Mouse (Mus musculus) midbrain, embryonic 13.5 days (tissue): ENCODE measurements around the gene Rpap1. TPM values are rescaled to one million over a fixed set of nuclear protein-coding genes. Genes with fewer than 3 reads are reported as not detected.

Experiments
- ATAC-seq: fragments of 200-750 bp; cut with Nextera tagmentation; 2 replicates; pipeline ENCODE4 v1.8.0; 2017; ENCODE audit warnings: mild to moderate bottlenecking, moderate TSS enrichment, moderate library complexity
- H3K27ac ChIP-seq: fragments of 300-500 bp; sonication (generic); 2 replicates; pipeline ENCODE4 v1.5.1; 2015; ENCODE audit warnings: inconsistent platforms, mild to moderate bottlenecking, moderate library complexity
- H3K27me3 ChIP-seq: fragments of 300-500 bp; sonication (generic); 2 replicates; pipeline ENCODE4 v1.6.1; 2015; ENCODE audit warnings: mild to moderate bottlenecking, inconsistent platforms
- H3K36me3 ChIP-seq: fragments of 300-500 bp; sonication (generic); 2 replicates; pipeline ENCODE4 v1.6.1; 2015; ENCODE audit warnings: mild to moderate bottlenecking, inconsistent platforms
- H3K4me1 ChIP-seq: fragments of 300-500 bp; sonication (generic); replicated peaks from 2 replicates; pipeline ENCODE4 v1.6.1; 2015; ENCODE audit warnings: inconsistent platforms
- H3K4me2 ChIP-seq: fragments of 300-500 bp; sonication (generic); replicated peaks from 2 replicates; pipeline ENCODE4 v1.6.1; 2015; ENCODE audit warnings: moderate library complexity, mild to moderate bottlenecking, inconsistent platforms
- H3K4me3 ChIP-seq: fragments of 300-500 bp; sonication (generic); replicated peaks from 2 replicates; pipeline ENCODE4 v1.5.1; 2015; ENCODE audit warnings: mild to moderate bottlenecking, inconsistent platforms
- H3K9ac ChIP-seq: fragments of 300-500 bp; sonication (generic); replicated peaks from 2 replicates; pipeline ENCODE4 v1.6.1; 2015; ENCODE audit warnings: mild to moderate bottlenecking, inconsistent platforms
- H3K9me3 ChIP-seq: fragments of 300-500 bp; sonication (generic); 2 replicates; pipeline ENCODE4 v1.6.1; 2016; ENCODE audit warnings: mild to moderate bottlenecking, inconsistent platforms
- WGBS: fragments of 180-500 bp; shearing (Covaris S2); methylation state at CpG from one replicate; pipeline ENCODE4 v1.1.7; 2015; 5-methylcytosine and 5-hydroxymethylcytosine counted together
- polyA plus RNA-seq: library from polyadenylated mRNA; unstranded; fragments of >200 nt; fragmentation: Nextera tagmentation; extraction: Ambion mirVana; gene quantifications from 2 replicates; pipeline ENCODE4 v1.2.1, GENCODE M21; 2015

Gene Rpap1
- 25.1 and 26.8 TPM in 2 replicates for polyA plus RNA-seq

DNA sequence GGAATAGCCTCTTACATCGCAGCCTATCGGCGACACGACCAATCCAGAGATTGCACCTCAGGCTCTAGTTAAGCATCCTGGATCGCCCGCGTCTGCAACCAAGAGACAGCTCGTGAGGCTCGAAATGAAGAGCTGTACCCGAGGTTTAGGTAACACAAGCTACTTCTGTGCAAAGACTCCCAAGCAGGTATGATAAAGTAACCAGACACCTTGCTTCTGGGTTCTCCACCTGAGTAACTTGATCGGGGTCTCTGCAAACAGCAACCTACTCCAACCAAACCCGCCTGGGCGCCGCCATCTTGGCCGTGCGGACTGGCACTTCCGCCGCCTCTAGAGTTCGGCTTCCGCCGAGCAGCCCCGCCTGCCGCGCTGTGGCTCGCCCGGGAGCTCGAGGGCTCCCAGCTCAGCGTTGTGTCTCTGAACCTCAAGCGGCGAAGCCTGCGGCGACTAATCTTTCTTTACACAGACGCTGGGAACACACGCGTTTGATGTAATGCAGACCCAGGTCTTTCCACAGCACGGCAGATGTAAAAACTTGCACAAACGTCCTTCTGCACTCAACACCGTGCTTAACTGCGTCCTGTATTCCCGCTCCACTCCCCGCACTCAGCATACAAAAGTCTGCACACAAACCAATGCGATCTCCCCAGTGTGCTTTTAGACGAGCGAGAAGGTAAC, at the start of gene Rpap1:
Rpap1 (minus strand) TSS at position 332 of the 678 bp plus-strand sequence.
- peaks cover 13% of the 10 kb centered on the region for H3K36me3 ChIP-seq
- peak within 1 kb of the TSS; percentile 58 for H3K9ac ChIP-seq
- WGBS: under 1% methylated on average over 44 of the region's 44 CpGs
- H3K4me2 ChIP-seq: peak within 1 kb of the TSS; percentile 71
- H3K9me3 ChIP-seq: no peaks in the 10 kb centered on the region
- H3K4me1 ChIP-seq: peaks cover 13% of the 10 kb centered on the region
- H3K27ac ChIP-seq: peak within 1 kb of the TSS; percentile 82
- H3K27me3 ChIP-seq: 0 out of 2 replicates have a peak, but pooled peaks cover 5% of the 10 kb centered on the region
- peak within 1 kb of the TSS; percentile 51 for H3K4me3 ChIP-seq
- peak; percentile 98 for ATAC-seq

DNA sequence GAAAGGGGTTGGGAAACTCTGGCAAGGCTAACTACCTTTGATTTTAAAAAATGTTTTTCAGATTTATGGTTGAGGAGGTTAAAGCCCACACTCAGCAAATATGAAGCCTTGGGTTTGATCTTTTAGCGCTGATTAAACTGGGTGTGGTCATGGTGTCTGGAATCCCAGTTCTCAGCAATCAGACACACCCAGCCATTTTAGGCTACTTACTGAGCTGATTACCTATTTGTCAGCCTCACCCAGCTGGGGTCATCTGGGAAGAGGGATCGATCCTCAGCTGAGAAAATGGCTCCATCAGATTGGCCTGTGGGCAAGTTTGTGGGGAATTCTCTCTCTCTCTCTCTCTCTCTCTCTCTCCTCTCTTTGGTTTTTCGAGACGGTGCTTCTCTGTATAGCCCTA, 46.9 kb upstream of the Rpap1 start:
- no peak for ATAC-seq
- no peaks in the 10 kb centered on the region for H3K27me3 ChIP-seq
- H3K4me2 ChIP-seq: no peak overlapping the region
- no peaks in the 10 kb centered on the region for H3K36me3 ChIP-seq
- WGBS: 94% methylated on average over 4 of the region's 4 CpGs
- no peaks in the 10 kb centered on the region for H3K4me1 ChIP-seq
- no peaks in the 10 kb centered on the region for H3K9me3 ChIP-seq
- H3K9ac ChIP-seq: no peak overlapping the region
- no peak overlapping the region for H3K27ac ChIP-seq
- H3K4me3 ChIP-seq: no peak overlapping the region

DNA sequence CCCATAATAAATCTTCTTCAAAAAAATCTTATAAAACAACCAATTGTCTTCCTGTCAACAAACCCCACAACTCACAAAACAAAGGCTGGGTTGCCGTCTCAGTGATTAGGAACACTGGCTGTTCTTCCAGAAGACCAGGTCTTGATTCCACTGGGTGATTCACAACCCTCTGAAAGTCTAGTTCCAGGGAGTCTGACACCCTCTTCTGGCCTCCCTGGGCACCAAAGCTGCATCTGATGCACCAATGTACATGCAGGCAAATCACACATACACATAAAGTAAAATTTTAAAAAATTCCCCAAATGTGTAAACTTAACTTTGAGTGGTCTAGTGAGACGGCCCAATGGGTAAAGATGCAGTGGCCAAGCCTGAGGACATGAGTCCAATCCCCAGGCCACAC, 43.2 kb upstream of the Rpap1 start:
- no peaks in the 10 kb centered on the region for H3K4me1 ChIP-seq
- no peaks in the 10 kb centered on the region for H3K27me3 ChIP-seq
- H3K36me3 ChIP-seq: no peaks in the 10 kb centered on the region
- no peak for ATAC-seq
- H3K4me3 ChIP-seq: no peak overlapping the region
- no peak overlapping the region for H3K9ac ChIP-seq
- no peak overlapping the region for H3K4me2 ChIP-seq
- H3K9me3 ChIP-seq: no peaks in the 10 kb centered on the region
- WGBS: 75% methylated on average over 2 of the region's 2 CpGs
- no peak overlapping the region for H3K27ac ChIP-seq

DNA sequence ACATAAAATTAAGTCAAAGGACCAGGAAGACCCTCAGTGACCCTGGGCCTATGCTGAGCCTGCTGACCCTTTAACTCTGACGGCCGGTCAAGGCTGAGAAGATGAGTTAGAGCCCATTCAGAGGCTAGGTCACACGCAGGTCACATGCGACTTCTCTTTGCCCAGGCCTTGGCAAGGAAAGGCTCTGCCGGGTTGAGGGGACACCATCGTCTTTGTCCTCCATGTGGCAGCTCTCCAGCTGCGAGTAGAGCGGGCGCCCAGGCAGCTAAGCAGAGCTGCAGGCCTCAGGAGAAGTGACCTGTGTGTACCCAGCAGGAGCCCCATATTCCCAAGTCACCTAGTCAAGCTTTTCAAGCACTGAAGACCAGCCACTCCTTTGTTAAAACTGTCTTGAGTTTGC, 33.8 kb upstream of the Rpap1 start:
- Histone ChIP-seq H3K36me3 (peaks cover 12% of the 10 kb centered on the region), H3K27me3 (no peaks in the 10 kb centered on the region), H3K4me2 (no peak overlapping the region), H3K4me3 (no peak overlapping the region), H3K9ac (no peak overlapping the region), H3K27ac (no peak overlapping the region), H3K9me3 (no peaks in the 10 kb centered on the region), H3K4me1 (no peaks in the 10 kb centered on the region)
- 85% methylated on average over 9 of the region's 9 CpGs for WGBS
- ATAC-seq: no peak

DNA sequence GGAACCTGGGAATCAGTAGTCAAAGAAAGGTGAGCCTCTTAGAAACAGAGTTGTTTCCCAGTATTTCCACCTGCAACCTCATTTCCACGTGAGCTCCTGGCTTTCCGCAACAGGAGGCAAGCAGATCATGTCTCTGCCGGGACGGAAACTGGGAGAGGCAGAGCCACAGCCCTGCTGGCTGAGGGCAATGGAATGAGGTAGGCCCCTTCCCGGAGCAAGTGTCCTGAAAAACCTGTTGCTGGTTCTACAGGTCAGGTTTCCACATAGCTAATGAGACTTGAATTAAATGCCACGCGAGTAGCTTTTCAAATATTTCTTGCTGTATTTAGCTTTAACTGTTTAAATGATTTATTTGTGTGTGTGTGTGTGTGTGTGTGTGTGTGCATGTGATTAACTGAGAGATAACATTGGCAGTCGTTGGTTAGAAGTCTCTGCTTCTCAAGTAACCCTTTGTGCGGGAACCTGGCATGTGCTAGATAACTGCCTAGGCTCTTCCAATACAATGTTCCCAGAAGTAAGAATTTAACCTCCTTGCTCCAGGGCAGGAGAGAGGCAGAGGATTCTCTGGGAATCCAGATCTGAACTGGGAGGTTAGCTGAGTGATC, 31.4 kb upstream of the Rpap1 start:
- H3K4me3 ChIP-seq: no peak overlapping the region
- no peak overlapping the region for H3K9ac ChIP-seq
- no peaks in the 10 kb centered on the region for H3K4me1 ChIP-seq
- no peak for ATAC-seq
- H3K4me2 ChIP-seq: no peak overlapping the region
- 73% methylated on average over 9 of the region's 9 CpGs for WGBS
- no peaks in the 10 kb centered on the region for H3K27me3 ChIP-seq
- no peaks in the 10 kb centered on the region for H3K9me3 ChIP-seq
- no peak overlapping the region for H3K27ac ChIP-seq
- H3K36me3 ChIP-seq: peaks cover 18% of the 10 kb centered on the region

DNA sequence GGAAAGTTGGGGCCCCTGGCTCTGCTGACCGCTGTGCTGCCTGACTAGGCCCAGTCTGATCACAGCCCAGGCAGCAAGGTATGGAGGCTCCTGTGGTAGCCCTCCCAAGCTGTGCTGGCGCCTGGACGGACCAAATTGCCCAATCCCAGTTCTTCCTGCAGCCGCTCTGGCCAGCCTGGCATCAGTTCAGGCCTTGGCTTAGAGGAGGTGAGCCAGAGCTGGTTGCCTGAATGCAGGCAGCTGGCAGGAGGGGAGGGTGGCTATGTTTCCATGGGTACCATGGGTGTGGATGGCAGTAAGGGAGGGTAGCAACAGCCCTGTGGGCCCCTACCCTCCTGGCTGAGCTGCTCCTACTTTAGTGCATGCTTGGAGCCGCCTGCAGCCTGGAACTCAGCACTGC, 29.7 kb upstream of the Rpap1 start:
- Histone ChIP-seq H3K4me3 (no peak overlapping the region), H3K9me3 (no peaks in the 10 kb centered on the region), H3K4me1 (no peaks in the 10 kb centered on the region), H3K27ac (no peak overlapping the region), H3K9ac (peak overlapping the region; percentile 20; the same call in 1 of the 2 replicates), H3K36me3 (peaks cover 29% of the 10 kb centered on the region), H3K4me2 (no peak overlapping the region), H3K27me3 (no peaks in the 10 kb centered on the region)
- ATAC-seq: peak; percentile 63; the same call in 1 of the 2 replicates
- WGBS: 91% methylated on average over 5 of the region's 5 CpGs

DNA sequence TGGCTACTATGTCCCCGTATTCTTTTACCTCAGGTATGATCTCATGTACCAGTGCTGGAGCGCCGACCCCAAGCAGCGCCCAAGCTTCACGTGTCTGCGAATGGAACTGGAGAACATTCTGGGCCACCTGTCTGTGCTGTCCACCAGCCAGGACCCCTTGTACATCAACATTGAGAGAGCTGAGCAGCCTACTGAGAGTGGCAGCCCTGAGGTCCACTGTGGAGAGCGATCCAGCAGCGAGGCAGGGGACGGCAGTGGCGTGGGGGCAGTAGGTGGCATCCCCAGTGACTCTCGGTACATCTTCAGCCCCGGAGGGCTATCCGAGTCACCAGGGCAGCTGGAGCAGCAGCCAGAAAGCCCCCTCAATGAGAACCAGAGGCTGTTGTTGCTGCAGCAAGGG, 29.3 kb upstream of the Rpap1 start:
- Histone ChIP-seq H3K9me3 (no peaks in the 10 kb centered on the region), H3K9ac (no peak overlapping the region), H3K27ac (no peak overlapping the region), H3K4me1 (no peaks in the 10 kb centered on the region), H3K27me3 (no peaks in the 10 kb centered on the region), H3K4me3 (no peak overlapping the region), H3K36me3 (peaks cover 33% of the 10 kb centered on the region), H3K4me2 (no peak overlapping the region)
- 92% methylated on average over 13 of the region's 13 CpGs for WGBS
- ATAC-seq: no peak

DNA sequence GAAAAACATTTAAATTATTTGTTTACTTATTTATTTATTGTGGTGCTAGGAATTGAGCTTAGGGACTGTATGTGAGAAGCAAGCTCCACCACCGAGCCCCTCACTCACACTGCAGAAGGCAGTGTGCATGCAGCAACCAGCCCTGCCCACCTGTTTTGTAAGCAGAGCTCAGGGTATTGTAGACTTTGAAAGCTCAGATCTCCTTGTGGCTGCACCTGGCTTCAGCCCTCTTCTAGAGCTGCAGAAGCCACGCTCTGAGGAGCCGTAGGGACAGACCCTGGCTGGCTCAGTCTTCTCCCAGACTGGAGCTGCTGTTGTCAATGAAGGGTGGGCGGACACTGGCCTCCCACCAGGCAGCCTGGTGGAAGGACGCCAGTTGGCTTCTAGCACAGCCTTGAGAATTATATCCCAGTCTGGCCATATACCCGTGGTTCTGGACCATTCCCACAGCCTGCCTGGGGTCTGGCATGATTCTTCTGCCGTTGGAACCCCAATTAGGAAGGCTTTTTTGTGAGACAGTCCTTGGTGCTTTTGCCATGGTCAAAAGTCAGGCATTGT, 27.1 kb upstream of the Rpap1 start:
- no peaks in the 10 kb centered on the region for H3K4me1 ChIP-seq
- WGBS: 74% methylated on average over 7 of the region's 7 CpGs
- no peak for ATAC-seq
- no peaks in the 10 kb centered on the region for H3K27me3 ChIP-seq
- no peak overlapping the region for H3K27ac ChIP-seq
- peaks cover 54% of the 10 kb centered on the region for H3K36me3 ChIP-seq
- H3K4me3 ChIP-seq: no peak overlapping the region
- no peak overlapping the region for H3K9ac ChIP-seq
- H3K4me2 ChIP-seq: no peak overlapping the region
- no peaks in the 10 kb centered on the region for H3K9me3 ChIP-seq

DNA sequence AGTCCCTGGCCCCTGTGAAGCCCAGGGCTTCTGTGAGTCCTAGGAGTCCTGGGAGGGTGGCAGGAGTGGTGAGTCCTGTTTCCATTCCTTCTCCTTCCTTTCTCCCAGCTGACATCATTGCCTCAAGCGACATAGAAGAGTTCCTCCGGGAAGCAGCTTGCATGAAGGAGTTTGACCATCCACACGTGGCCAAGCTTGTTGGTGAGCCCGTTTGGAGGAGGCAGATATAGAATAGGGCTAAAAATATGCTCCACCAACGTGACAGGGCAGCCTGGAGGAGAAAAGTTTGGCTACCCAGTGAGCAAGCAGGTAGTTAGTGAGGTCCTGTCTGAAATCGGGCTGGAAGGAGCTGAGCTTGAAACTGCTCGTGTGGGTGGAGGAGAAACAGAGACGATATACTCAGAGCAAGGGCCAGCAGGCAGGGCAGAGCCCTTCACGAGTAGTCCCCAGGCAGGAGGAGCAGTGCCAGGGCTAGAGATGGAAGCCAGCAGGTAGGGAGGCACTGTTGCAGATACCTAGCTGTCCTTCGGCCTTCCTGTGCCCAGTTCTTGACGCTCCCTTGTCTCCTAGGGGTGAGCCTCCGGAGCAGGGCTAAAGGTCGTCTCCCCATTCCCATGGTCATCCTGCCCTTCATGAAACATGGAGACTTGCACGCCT, 24.3 kb upstream of the Rpap1 start:
- Histone ChIP-seq H3K4me1 (0 out of 2 replicates have a peak, but pooled peaks cover 4% of the 10 kb centered on the region), H3K36me3 (peaks cover 64% of the 10 kb centered on the region), H3K4me3 (no peak overlapping the region), H3K27me3 (no peaks in the 10 kb centered on the region), H3K4me2 (no peak overlapping the region), H3K9me3 (no peaks in the 10 kb centered on the region), H3K27ac (no peak overlapping the region), H3K9ac (no peak overlapping the region)
- WGBS: 89% methylated on average over 14 of the region's 14 CpGs
- no peak for ATAC-seq

DNA sequence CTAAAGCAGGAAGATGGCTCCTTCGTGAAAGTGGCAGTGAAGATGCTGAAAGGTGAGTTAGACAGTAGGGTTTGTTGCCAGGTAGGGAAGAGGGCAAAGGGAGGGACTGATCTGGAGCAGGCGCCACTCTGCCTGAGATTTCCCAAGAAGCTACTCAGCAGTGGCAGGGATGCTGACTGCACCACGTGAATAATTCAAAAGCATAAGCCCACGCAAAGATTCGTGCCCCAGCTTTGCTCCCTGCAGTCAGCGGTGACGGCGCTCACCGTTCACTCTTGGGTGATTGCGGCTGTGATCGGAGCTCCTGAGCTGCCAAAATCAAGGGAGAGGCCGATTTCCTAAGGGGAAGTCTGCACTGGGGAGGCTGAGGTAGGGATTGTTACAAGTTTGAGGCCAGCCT, 23.6 kb upstream of the Rpap1 start:
- ATAC-seq: no peak
- H3K9ac ChIP-seq: no peak overlapping the region
- H3K36me3 ChIP-seq: peaks cover 66% of the 10 kb centered on the region
- H3K9me3 ChIP-seq: no peaks in the 10 kb centered on the region
- WGBS: 64% methylated on average over 12 of the region's 12 CpGs
- H3K27ac ChIP-seq: no peak overlapping the region
- 0 out of 2 replicates have a peak, but pooled peaks cover 4% of the 10 kb centered on the region for H3K4me1 ChIP-seq
- H3K4me3 ChIP-seq: no peak overlapping the region
- H3K27me3 ChIP-seq: no peaks in the 10 kb centered on the region
- no peak overlapping the region for H3K4me2 ChIP-seq

DNA sequence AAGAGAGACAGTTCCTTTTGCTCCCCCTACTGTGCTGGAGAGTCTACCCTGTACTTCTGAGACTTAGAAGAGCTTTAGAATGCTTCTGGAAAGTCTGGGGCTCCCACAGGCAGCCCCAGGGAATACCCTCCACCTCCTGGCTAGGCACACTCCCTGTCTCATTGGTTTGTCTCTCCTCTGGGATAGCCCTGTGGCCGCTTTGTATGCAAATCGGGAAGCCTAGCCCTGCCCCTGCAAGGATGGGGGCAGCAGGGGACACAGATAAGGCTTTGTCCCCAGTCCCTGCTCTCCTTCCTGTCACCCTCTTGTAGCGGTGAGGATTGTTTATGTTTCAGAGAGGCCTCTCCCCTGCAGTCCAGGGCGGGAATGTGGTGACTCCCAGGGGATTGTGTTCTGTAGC, 21.5 kb upstream of the Rpap1 start:
- 0 out of 2 replicates have a peak, but pooled peaks cover 2% of the 10 kb centered on the region for H3K27me3 ChIP-seq
- no peak overlapping the region for H3K4me2 ChIP-seq
- peaks cover 61% of the 10 kb centered on the region for H3K36me3 ChIP-seq
- 56% methylated on average over 4 of the region's 4 CpGs for WGBS
- H3K9ac ChIP-seq: no peak overlapping the region
- no peak for ATAC-seq
- no peak overlapping the region for H3K4me3 ChIP-seq
- H3K4me1 ChIP-seq: peaks cover 24% of the 10 kb centered on the region
- no peak overlapping the region for H3K27ac ChIP-seq
- H3K9me3 ChIP-seq: no peaks in the 10 kb centered on the region

DNA sequence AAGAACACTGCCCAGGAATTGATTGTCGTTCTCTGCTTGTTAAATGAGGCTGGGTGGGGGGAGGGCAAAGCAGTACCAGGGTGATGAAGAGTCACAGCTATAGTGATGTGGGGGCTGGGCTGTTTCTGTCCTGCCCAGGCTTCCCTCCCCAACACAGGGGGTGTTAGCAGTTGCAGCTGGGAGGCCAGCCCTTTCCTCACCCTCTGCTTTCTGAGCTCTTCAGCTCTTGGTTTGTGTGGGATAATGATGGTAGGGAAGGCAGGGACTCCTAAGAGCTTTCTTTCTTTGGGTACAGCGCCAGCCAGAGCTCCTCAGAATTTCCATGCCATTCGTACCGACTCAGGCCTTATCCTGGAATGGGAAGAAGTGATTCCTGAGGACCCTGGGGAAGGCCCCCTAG, 21.1 kb upstream of the Rpap1 start:
- H3K9me3 ChIP-seq: no peaks in the 10 kb centered on the region
- peaks cover 3% of the 10 kb centered on the region; the same call in 1 of the 2 replicates for H3K27me3 ChIP-seq
- no peak overlapping the region for H3K4me2 ChIP-seq
- H3K4me1 ChIP-seq: peaks cover 28% of the 10 kb centered on the region
- H3K9ac ChIP-seq: no peak overlapping the region
- 36% methylated on average over 4 of the region's 4 CpGs for WGBS
- no peak overlapping the region for H3K4me3 ChIP-seq
- ATAC-seq: no peak
- peaks cover 61% of the 10 kb centered on the region for H3K36me3 ChIP-seq
- H3K27ac ChIP-seq: no peak overlapping the region
